Mouse (Mus musculus): ENCODE results near the gene Zfp52.

Gene Zfp52

DNA sequence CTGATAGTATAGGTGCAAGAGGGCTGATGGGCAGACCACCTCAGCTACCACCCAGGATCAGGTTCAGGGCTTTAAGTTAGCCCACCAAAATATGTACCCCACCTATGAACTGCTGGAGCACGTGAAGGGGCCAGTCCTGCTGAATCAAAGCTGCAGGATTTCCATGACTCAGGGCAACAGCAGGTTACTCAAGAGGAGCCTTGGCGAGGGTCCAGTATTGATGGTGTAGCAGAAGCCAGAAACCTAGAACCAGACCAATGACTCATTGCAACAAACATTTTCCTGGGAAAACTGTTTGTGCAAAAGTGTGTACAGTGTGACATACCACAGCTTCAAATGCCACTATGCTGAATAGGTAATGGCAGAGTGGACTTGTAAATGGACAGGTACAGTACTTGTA is 22.5 kb downstream of the Zfp52 start:
- DNase-seq (ENCODE audit: low read depth, low spot score), result no peak

DNA sequence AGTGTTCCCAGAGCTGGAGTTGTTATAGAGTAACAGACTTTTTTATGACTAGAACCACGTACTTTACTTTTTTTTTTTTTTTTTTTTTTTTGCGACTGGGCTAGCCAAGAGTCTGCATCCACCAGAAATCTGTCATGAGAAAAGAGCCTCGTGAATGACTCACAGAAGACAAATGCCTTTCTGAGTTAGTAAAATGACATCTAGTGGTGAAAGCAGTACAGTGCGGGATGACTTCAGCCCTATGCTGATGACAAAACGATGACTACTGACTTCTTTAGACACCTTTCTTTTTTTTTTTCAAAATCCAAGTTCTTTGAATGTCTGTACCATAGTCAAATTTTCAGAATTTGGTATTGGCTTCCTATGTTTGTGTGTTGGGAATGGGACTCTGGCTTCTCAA is 30.9 kb downstream of the Zfp52 start:
- DNase-seq (ENCODE audit: low read depth, low spot score), result peak; percentile 29

DNA sequence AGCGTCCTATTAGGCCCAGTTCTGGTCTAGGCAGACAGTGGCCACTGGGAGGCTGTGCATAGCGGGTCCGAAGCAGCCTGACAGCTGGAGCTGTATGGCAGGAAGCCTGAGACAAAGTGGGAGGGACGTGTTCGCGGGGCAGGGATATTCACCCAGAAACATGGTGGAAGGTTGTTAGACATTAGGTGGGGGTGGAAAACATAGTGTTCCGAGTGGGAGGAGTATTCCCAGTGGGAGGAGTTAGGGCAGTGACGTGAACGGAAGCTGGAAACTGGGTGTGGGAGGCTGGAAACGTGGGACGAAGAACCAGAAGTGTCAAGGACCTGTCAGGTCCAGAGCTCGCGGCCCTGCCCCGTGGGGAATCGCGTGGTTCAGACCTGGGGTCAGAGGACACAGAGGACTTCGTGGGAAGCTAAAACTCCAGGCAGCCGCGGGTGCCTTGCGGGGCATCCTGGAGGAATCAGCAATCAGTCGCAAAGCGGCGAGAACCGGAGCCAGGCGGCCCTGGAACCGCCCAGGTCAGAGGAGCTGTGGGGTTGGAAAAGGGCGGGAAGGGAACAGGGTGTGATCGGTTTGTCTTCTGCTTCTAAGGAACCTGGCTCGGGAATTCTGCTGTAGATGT is 31.5 kb downstream of the Zfp52 start, which contains the start of gene Zfp948:
Zfp948 (plus strand) TSS at position 281 of the 622 bp plus-strand sequence.
- peak; percentile 71 for DNase-seq (ENCODE audit: low read depth, low spot score)

DNA sequence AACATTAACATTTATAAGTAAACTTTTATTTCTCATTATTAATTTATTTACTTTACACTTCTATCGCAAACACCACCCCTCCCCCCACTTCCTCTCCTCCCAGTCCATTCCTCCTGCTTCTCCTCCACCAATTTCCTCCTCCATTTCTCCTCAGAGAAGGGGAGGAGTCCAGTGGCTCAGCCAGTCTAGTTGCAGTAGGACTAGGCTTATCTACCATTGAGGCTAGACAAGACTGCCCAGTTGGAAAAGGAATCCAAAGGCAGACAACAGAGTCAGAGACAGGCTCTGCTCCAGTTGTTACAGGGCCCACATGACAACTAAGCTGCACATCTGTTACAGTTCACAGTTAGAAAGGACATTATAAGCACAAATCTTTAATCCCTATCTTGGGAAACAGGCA is 32.4 kb downstream of the Zfp52 start:
- no peak for DNase-seq (ENCODE audit: low read depth, low spot score)

DNA sequence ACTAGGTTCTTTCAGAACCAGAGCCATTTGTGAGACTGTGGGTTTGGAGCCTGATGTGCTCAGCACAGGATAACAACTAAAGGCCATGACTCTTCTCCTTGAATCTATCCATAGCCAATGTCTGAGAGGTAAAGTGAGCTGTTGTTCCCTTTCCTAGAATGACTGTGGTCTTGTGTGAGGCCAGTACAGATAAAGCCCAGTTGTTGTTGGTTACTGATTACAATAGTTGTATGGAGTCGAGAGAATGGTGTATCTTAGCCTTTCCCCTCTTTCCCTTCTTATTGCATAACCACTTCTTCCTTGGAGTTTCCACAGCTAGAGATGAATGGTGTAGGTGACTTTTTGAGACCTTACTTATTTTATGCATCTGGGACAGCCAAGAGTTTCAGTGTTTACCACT is 43.7 kb downstream of the Zfp52 start:
- no peak for DNase-seq (ENCODE audit: low read depth, low spot score)

DNA sequence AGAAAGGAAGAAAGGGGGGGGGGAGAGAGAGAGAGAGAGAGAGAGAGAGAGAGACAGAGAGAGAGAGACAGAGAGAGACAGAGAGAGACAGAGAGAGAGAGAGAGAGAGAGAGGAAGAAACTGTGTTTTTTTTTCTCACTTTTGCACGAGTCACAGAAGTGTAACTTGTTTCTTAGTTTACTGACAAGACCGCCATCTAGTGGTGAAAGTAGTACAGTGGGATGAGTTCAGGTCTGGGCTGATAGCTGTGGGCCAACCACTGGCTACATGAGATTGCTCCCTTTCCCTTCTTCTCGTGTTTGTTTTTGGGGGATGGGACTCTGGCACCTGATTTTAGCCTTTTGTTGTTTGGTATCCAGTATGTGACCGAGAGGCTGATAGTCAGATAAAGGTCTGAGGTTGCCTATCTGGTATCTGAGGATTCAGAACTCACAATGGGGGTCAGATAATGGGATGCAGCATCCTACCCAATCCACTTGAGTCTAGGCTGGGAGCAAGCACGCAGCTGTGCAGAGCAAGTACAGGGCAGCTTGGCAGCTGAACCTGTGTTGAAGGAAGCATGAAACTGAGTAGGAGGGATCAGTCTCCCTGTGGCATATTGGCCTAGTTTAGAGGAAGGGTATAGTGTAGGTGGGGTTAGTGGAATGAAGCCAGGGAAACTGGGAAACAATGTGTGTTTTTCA is 44.3 kb downstream of the Zfp52 start:
- peak; percentile 52 for DNase-seq (ENCODE audit: low read depth, low spot score)

GRCm38 (mm10) chr17:21585521-21585920 is 50.2 kb downstream of the Zfp52 start:
- no peak for DNase-seq (ENCODE audit: low read depth, low spot score)

Data from retina, postnatal 7 days (tissue).